Mouse (Mus musculus) heart, postnatal 0 days (tissue): Measurements from ENCODE around the gene Tmco4.

Experiments used
- CTCF ChIP-seq: IDR thresholded peaks from 2 replicates; pipeline ENCODE4 v1.5.1; 2016; ENCODE audit warnings: antibody characterized with exemption, control low read depth, low read depth
- EP300 ChIP-seq: IDR thresholded peaks from 2 replicates; pipeline ENCODE4 v1.6.1; 2016; ENCODE audit warnings: antibody characterized with exemption, low read depth

GRCm38 (mm10) chr4:139058029-139058428 is 85.3 kb downstream of the Tmco4 start:
- TF ChIP-seq CTCF (no peak), EP300 (no peak)
